Mouse (Mus musculus) heart, adult 2 months (tissue): Measurements from ENCODE around the gene Cdca3.

Experiments used
- CTCF ChIP-seq: fragments of 200-600 bp; IDR thresholded peaks from 2 replicates; pipeline ENCODE4 v1.8.1; 2022; ENCODE audit warnings: antibody characterized with exemption, mild to moderate bottlenecking, moderate library complexity
- EP300 ChIP-seq: fragments of 200-500 bp; IDR thresholded peaks from 2 replicates; pipeline ENCODE4 v1.6.1; 2011; ENCODE audit warnings: low read depth, low read length, control low read depth; ENCODE audit not compliant: insufficient read depth
- POLR2A ChIP-seq: fragments of 200-500 bp; IDR thresholded peaks from 2 replicates; pipeline ENCODE4 v1.6.1; 2011; ENCODE audit warnings: mild to moderate bottlenecking, low read depth, low read length, control low read depth; ENCODE audit not compliant: insufficient read depth

DNA sequence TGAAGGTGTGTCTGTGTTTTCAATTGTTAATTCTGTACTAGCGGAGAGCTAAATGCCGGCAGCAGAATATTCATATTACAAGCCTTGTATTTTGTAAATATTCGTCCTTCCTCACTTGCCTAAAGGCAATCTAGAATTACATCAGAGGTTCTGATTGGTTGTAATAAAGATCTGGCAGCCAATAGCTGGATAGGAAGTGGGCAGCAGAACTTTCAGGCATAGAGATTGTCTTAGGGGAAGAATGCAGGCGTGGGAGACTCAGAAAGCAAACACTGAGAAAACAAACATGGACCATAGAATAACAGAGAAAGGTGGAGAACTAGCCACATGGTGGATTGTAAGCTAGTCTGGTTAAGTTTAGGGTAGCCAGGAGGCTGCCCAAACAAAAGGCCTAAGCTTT lies 39.2 kb upstream of the Cdca3 start:
- no peak for TF ChIP-seq CTCF
- TF ChIP-seq POLR2A = no peak
- no peak for TF ChIP-seq EP300
